Mouse (Mus musculus) megakaryocyte, embryonic 14.5 days (primary cell): Measurements from ENCODE around the gene Taok3.

Experiments
- FLI1 ChIP-seq: IDR thresholded peaks from 2 replicates; pipeline ENCODE4 v1.6.1; 2012; ENCODE audit warnings: low read length, inconsistent platforms, mixed read lengths
- GATA1 ChIP-seq: IDR thresholded peaks from 3 replicates; pipeline ENCODE4 v1.6.1; 2012; ENCODE audit warnings: mixed read lengths, low read length, inconsistent platforms, borderline replicate concordance

GRCm38 (mm10) chr5:117150068-117150467 is 30.1 kb downstream of the Taok3 start:
- TF ChIP-seq GATA1 (no peak), FLI1 (no peak)
